Mouse (Mus musculus): ENCODE data around the gene Cadm2.

The Cadm2 gene

DNA sequence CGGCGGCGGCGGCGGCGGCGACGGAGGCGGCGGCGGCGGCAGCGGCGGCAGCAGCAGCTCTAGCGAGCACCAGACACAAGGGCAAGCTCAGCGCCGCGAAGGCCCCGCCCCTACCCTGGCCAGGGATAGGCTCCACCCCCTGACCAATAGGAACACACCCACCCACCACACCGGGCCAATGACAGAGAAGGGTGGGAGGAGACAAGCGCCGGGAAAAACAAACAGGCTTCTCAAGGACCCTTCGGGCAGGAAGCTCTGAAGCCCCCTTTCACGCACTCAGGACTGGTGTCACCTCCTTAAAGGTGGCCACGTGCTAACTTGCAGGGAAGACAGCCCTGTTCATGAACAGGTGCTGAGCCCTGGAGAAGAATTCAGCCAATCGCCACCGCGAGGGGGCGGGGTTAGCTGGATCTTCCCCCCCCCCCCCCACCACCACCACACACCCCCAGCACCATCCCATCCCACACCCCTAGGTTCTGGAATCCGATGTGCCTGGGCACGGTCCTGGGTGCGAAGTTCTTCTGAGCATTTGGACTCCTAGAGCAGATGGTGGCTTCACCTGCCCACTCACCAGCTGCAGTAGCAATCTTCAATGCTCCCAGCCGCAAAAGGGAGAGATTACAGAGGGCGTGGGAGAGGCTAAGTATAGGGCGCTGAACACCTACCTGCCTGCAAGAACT, at the start of gene Cadm2:
TSS of gene Cadm2 (minus strand) at position 83 of the 680 bp plus-strand sequence.
- peak; percentile 92 for DNase-seq

- no peak for DNase-seq
These were observed 26.2 kb upstream of the Cadm2 start for GRCm38 (mm10) chr16:67646930-67647329.

GRCm38 (mm10) chr16:67643651-67644050, 22.9 kb upstream of the Cadm2 start:
- no peak for DNase-seq

- peak; percentile 31 for DNase-seq
These were observed 564 bp downstream of the Cadm2 start for GRCm38 (mm10) chr16:67619906-67620781.

DNA sequence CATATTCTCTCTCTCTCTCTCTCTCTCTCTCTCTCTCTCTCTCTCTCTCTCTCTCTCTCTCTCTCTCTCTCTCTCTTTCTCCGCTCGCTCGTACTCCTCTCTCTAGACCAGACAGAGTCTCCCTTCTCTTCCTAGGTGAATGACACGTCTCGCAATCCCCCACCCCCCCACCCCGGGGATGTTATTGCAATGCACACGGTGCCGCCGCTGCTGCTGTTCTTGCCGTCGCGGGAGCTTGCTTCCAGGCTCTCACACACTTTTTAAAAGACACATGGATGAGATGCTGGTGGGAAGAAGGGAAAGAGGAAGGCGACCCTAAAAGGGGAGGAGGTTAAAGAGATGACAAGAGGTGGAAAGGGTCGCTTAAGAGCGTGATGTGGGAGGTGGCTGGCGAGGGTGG, 1.3 kb downstream of the Cadm2 start:
- no peak for DNase-seq

DNA sequence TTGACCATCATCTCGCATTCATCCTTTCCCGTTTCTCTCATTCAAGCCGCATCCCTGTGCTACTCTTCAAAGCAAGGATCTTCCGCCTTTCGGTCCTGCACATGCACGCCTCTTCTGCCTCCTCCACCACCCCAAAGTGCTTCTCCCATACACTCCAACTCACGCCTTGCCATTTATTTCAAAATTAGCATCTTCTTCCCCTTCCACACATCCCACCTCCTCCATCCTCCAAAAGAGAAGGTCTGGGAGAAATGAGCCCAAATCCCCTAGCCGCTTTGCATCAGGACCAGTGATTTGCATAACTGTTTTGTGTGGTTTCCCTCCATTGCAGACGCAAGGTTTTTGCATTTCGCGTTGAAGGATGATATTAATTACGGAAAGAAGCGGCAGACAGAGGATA, 1.9 kb downstream of the Cadm2 start:
- DNase-seq: no peak

DNA sequence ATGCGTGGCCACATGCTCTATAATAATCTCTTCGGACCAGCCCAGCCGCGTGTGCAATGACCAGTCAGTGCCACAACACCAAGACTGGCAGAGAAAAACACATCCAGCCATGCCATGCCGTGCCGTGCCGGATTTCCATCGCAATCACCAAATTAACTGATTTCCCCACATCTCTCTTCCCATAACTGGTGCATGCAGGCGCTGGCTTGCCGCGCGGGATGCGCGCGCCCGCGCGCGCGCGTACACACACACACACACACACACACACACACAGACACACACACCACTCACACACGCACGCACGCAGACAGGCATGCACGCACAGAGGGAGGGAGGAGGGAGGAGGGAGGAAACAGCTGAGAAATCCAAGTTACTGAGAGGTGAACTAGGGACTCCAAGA, 2.9 kb downstream of the Cadm2 start:
- DNase-seq: no peak

DNA sequence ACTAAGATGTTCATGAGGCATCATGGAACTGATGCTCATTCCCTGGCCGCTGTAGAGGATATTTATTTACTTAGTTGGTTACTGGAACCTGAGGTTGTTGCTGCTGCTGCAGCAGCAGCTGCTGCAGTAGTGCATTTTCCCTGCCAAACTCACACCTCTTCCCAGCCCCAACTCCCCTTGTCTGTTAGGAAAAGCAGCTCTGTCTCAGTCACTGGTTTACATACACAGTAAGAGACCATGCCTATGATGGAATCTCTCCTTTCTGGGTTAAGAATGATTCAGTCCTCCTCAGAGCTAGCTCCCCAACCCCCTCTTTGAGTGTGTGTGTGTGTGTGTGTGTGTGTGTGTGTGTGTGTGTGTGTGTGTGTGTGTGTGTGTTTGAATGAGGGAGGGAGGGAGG, 3.5 kb downstream of the Cadm2 start:
- no peak for DNase-seq

DNA sequence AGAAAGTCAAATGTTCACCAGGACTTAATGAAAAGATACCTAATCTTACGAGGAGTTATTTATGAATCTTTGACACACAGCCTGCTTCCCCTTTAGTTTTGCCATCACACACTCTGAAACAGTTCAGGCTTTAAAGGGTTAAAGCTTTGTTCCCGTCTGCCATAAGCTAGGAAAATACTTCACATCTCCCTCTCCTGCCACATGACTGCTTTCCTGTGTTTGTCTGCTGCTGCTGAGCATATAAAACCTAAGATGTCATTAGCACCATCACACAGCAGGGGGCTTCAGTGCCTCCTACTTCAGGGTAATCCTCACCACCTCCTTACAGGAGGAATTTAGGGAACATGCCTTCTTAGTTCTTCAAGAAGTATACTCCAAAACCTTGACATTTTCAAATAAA, 6.8 kb downstream of the Cadm2 start:
- DNase-seq: no peak

- no peak for DNase-seq
These were observed 9.6 kb downstream of the Cadm2 start for GRCm38 (mm10) chr16:67610904-67611681.

- no peak for DNase-seq
These were observed 11.6 kb downstream of the Cadm2 start for GRCm38 (mm10) chr16:67609116-67609515.

GRCm38 (mm10) chr16:67608499-67608898, 12.2 kb downstream of the Cadm2 start:
- DNase-seq: no peak

- no peak for DNase-seq
These were observed 15.0 kb downstream of the Cadm2 start for GRCm38 (mm10) chr16:67605661-67606060.

DNA sequence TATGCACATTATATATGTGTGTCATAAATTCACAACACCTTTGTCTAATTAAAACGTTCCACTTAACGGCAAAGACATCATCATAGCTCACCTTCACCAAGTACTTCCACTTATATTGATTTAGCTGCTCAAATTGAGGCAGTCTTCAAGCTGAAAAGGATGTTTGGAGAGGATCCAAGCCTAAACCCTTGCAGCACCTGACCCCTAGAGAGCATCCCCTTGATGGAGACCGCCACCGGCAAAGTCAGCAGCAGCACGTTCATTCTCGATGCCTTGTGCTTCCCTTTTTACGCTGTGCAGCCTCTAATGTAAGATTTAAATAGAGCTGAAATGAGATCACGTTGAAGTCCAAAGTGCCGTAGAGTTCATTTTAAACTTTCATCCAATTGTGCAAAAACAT, 20.7 kb downstream of the Cadm2 start:
- no peak for DNase-seq

DNA sequence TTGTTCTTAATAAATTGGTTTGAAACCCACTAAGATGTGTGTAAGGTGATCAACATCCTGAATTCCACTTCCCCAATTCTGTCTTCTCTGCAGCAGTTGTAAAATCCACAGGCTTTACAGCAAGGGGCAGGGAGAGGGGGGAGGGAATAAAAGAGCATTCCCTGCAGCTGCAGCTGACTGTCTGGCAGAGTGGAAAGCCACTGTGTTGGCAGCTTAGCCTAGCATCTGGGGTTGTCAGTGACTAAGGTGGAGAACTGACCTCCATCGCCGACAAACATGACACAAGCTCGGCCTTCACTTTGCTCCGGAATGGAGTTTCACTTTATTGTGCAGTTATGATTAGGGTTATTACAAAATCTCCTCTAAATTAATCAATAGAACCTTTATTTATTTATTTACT, 21.9 kb downstream of the Cadm2 start:
- no peak for DNase-seq

GRCm38 (mm10) chr16:67591015-67591414, 29.7 kb downstream of the Cadm2 start:
- DNase-seq: no peak

GRCm38 (mm10) chr16:67578842-67579517, 41.7 kb downstream of the Cadm2 start:
- no peak for DNase-seq

- DNase-seq: no peak
These were observed 45.2 kb downstream of the Cadm2 start for GRCm38 (mm10) chr16:67575557-67575956.

GRCm38 (mm10) chr16:67526992-67527391, 93.7 kb downstream of the Cadm2 start:
- no peak for DNase-seq

GRCm38 (mm10) chr16:67524878-67525277, 95.8 kb downstream of the Cadm2 start:
- no peak for DNase-seq

DNA sequence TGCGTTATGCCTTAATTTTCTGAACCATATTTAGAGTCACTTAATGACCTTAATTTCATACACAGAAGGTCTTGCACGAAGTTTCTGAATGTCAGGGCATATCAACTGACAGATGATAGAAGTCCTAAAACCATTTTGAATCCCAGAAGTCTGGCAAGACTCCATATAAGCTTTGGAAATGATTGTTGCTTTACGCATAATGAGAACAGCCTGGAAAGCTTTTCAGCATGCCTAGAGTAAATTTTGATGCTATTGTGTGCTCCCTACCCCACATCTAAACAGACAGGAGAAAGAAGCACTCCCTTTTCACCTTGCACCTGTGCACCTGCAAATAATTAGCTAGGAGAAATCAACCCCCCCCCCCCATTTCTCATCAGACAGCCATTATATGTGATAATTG, 102.4 kb downstream of the Cadm2 start:
- DNase-seq: no peak

GRCm38 (mm10) chr16:67515549-67515948, 105.2 kb downstream of the Cadm2 start:
- no peak for DNase-seq

DNA sequence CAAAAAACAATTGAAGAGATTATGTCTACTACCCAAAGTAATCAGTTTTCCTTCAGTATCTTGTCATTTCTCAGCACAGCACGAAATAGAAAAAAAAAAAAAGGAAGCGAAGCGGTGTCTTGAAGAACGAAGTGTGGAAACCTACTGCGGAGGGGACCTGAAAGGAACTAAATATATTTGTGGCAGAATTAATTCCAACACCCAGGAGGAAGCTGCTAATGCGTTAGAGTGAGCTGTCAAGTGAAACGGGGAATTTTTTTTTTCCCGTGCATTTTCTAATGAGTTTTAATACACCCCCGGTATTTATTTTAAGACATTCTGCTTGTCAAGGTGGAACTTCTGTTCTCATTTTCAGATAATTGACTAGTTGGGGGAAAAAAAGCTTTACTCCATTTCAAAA, 111.6 kb downstream of the Cadm2 start:
- DNase-seq: no peak
